Mouse (Mus musculus) layer of hippocampus, adult 6 months (tissue): ENCODE measurements around the gene Sh3bp1. TPM values are rescaled to one million over a fixed set of nuclear protein-coding genes. Genes with fewer than 3 reads are reported as not detected.

Experiments used
- long read RNA-seq, 2 experiments: library from polyadenylated mRNA; unstranded; transcript quantifications; one replicate each; pipeline ENCODE4 v2.0.0; 2019 to 2020
- microRNA-seq: library from miRNA; unstranded; fragments of <30 nt; microRNA quantifications from one replicate; pipeline ENCODE4 v1.2.0, GENCODE M21; 2020
- polyA plus RNA-seq: library from polyadenylated mRNA; unstranded; fragments of <200 nt; fragmentation: Nextera tagmentation; gene quantifications from 2 replicates; pipeline ENCODE4 v1.2.3, GENCODE M21; 2021

Sh3bp1 gene
- polyA plus RNA-seq = 2.8 and 4.3 TPM in 2 replicates
- long read RNA-seq, experiment 1, partial matches to known transcripts = 0 of 1 reads
- long read RNA-seq, experiment 1, other reads (novel, unspliced or antisense) = 1 of 1 reads
- long read RNA-seq, experiment 2, transcript Sh3bp1-201 (18 exons, 2,375 nt) = major isoform, 9 of 11 reads
- long read RNA-seq, experiment 2, partial matches to known transcripts = 1 of 11 reads
- long read RNA-seq, experiment 2, other reads (novel, unspliced or antisense) = 1 of 11 reads

DNA sequence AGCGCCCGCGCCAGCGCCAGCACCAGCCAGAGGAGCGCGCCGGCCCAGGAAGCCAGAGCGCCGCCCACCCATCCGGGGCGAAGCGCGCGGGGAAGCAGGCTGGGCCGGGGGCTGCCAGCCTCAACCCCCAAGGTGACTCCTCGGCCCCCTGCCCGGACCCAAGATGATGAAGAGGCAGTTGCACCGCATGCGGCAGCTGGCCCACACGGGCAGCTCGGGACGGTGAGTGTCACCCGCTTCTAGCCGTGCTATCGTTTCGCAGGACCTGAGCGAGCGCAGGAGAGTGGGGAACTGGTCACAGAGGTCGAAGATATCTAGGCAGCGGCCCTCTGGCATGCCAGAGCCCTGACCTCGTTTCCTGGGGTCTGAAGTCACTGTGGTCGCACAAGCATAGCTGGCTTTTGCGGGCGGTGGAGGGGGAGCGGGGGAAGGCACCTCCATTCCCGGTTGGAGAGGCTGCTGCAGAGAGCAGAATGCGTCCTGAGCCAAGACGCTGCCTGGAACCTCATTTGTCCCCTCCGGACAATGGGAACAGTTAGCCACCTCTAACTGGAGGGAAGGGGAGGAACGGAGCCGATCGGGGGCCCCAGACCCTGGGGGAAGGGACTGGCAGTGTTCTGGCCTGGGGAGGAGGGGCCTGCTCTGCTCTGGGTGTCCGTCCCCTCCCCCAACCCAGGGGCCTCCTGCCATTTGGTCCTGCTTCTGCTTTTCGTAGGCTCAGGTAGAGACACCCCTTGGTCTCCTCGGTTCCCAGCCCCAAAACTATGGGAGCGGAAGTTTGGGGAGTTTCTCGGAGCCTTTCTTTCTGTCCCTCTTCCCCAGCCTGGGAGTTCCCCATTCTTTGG, at the start of gene Sh3bp1:
Gene Sh3bp1 (plus strand): TSS at position 29 of the 845 bp plus-strand sequence.

DNA sequence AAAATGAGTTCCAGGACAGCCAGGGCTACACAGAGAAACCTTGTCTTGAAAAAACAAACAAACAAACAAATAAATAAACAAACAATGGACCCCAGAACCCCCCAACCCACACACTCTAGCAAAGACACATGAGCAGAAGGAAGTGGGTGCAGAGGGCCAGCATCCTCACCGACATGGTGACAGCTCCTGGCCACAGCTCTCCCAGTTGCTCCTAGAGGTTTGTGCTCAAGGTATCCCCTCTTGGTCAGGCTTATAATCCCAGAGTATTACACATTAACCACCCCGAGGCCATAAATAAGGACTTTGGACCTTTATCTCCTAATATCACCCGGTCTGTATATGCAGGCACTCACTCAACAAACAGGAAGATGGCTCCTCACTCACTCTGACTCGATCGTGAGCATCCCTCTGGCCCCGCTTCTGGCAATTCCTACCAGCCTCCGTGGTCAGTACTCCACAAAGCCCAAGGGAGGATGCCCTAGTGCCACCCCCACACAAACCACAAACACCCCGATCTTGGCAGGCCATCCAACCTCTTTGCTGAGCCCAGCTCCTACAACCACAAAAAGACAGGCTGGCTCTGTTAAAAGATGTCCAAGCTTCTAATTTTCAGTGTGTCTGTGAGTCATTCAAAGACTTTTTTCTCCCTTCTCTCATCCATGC, 44.1 kb upstream of the Sh3bp1 start, which contains the start of gene Lgals2:
Gene Lgals2 (minus strand): TSS at position 227 of the 663 bp plus-strand sequence.

DNA sequence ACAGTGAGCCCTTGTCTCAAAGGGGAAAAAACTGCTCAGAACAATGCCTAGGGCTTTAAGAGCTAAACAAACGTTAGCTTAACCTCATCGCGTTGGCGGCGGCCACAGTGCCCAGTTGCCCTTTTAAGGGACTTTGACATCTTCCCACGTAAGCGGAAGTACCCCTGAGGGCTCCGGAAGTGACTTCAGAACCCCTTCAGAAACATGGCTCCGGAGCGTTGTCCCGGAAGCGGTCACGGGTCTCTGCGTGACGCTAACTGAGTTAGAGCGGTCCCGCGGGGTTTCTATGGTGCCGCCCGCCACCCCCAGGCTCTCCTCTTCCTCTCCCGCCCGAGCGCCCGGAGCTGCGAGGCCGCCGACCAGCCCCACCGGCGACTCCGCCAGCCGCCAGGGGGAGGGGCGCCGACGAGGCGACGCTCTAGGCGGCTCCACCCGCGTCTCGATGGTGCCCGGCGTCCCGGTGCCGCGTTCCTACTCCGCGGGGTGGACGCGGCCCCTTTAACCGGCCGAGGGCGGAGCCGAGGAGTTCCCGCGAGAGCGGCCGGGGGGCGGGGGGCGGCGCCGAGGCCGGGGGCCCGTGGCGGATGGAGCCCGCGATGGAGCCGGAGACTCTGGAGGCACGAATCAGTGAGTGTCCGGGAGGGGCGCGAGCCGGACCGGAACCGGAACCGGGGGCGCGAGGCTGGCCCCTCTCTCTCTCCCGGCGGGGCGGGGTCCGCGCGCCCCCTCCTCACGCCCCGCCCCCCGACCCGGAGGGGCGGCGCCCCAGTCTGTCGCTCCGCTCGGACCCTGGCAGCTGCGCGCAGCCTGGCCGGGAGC, 22.4 kb upstream of the Sh3bp1 start, which contains the start of gene Gga1:
Gene Gga1 (plus strand): TSS at position 200 of the 819 bp plus-strand sequence.

DNA sequence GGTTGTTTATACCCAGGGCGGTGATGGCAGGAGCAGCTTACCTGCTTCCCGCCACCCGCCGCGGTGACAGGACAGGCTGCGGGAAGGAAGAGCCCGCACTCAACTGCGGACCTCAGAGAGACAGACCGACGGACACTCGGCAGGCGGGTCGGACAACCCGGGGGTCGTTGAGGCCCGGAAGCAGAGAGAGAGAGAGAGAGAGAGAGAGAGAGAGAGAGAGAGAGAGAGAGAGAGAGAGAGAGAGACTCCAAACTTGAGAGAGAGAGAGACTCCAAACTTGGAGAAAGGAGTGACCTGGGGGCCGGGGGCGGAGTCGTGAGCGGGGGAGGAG, 194 bp upstream of the Sh3bp1 start, which contains the start of gene Gm49510:
Gene Gm49510 (plus strand): TSS at position 259 of the 331 bp plus-strand sequence.

DNA sequence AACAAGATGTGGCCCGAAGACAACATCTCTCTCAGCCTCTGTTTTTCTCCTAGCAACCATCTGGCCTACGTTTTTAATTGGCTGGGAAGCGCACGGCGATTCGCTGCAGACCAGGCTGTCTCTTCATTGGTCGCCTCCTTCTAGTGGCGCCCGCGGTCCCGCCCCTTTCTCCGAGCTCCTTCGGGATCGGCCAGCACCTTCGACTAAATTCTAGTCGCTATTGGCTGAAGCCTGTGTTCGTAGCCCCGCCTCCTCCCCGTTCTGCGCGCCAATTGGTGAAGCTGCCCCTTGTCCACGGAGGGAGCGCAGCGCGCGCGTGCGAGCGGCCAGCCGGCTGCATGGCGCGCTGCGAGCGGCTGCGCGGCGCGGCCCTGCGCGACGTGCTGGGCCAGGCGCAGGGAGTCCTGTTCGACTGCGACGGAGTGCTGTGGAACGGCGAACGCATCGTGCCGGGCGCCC, 14.1 kb downstream of the Sh3bp1 start, which contains the start of gene Pdxp:
Gene Pdxp (plus strand): TSS at position 288 of the 459 bp plus-strand sequence.

DNA sequence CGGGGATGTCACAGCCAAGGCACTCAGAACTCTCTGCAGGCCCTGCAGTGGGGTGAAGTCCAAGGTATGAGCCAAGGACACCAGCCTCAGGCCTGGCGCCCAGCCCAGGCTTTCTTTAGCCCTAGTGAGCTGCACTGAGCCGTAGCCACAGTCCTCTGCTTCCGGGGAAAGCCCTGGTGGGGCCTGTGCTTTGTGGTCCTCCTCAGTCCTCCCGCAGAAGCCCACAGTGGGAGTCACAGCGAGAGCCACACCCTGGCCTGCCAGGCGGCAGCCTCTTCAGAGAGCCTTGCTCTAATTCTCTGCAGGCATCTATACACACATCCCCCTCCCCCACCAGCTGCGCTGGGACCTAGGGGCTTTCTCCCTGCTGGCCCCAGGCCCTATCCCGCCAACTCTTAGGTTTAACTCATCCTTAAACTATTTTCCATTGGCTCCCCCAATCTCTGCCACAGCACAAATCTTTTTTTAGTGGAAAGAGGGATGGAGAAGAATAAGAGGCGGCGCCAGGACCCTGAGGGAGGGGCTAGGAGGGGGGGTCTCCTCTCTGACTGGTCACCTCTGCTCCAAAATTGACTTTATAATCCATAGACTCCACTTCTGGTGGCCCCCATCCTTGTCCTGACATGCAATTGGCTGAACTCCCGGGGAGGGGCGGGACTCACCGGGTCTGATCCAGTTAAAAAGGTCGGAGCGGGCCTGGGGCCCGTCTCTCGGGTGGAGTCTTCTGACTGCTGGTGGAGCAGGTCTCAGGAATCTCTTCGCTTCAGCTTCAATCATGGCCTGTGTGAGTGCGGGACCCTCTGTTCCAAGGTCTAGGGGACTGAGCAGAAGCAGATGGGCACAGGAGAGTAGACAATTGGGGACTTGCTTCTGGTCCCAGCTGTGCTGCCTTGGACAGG, 26.7 kb downstream of the Sh3bp1 start, which contains the start of gene Lgals1:
Gene Lgals1 (plus strand): TSS at position 705 of the 899 bp plus-strand sequence.

DNA sequence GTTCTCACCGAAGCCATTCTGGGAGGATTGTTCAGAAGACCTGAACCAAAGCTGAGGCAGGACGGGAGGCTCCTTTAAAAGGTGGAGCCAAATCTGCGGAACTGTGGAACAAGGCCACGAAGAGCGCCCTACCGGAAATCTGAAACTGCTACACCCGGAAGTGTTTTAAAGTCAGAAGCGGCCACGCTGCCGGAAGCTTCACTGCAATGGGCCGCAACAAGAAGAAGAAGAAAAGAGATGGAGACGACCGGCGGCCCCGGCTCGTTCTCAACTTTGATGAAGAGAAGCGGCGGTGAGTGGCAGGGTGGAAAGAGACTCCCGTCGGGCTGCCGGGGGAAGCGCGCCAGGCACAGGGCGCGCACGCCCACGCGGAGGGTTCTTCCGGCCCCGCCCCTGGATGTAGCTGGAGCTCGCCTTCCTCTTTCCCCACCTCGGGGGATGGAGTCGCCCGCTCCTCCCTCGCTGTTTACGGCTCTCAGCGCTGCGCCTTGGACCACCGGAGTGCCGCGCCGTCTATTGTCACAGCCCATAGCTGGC, 35.3 kb downstream of the Sh3bp1 start, which contains the start of gene Nol12:
Gene Nol12 (plus strand): TSS at position 150 of the 537 bp plus-strand sequence.

DNA sequence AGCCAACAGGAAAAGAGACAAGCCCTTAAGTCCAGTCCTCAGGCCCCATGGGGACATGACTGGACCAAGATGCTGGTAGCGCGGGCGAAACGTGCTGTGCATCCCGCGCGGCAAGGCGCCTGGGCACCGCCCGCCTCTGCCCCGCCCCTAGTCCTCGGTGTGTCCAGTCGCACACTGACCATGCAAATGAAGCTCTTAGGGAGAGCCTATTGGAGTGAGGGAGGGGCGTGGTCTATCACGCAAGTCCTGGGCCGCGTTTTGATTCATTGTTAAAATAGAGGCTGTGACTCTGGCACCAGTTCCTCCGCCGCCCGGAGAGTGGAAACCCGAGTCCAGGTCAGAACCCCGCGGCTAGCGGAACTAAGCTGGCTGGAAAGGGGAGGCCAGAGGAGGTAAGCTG, 48.1 kb downstream of the Sh3bp1 start, which contains the start of gene Triobp:
Gene Triobp (plus strand): TSS at position 68 of the 400 bp plus-strand sequence.

Small RNA genes within 50 kb of the gene (microRNA-seq; reads per million reads assigned to microRNA genes)
- 1.3 reads per million for gene Mir6955

Other genes starting within 250 kb of the Sh3bp1 start
- gene Elfn2, start 181.0 kb upstream of the Sh3bp1 start, polyA plus RNA-seq = 11.8 and 14.8 TPM in 2 replicates
- gene Mfng, start 126.3 kb upstream of the Sh3bp1 start, polyA plus RNA-seq = 2.3 and 2.4 TPM in 2 replicates
- gene Card10, start 96.7 kb upstream of the Sh3bp1 start, polyA plus RNA-seq = 0.82 and 0.97 TPM in 2 replicates
- gene Cdc42ep1, start 57.1 kb upstream of the Sh3bp1 start, polyA plus RNA-seq = 21.1 and 33.4 TPM in 2 replicates
- 0.28 and 0.63 TPM in 2 replicates for gene Lgals2, start 44.2 kb upstream of the Sh3bp1 start, polyA plus RNA-seq
- 6.6 and 7.5 TPM in 2 replicates for gene Gga1, start 22.6 kb upstream of the Sh3bp1 start, polyA plus RNA-seq
- gene Gm49510, start 101 bp upstream of the Sh3bp1 start, polyA plus RNA-seq = 0.13 and 0.19 TPM in 2 replicates
- 117 and 170 TPM in 2 replicates for gene Pdxp, start 14.2 kb downstream of the Sh3bp1 start, polyA plus RNA-seq
- gene Lgals1, start 27.0 kb downstream of the Sh3bp1 start, polyA plus RNA-seq = 98.4 and 125 TPM in 2 replicates
- 43.1 and 48.4 TPM in 2 replicates for gene Nol12, start 35.2 kb downstream of the Sh3bp1 start, polyA plus RNA-seq
- gene Triobp, start 48.0 kb downstream of the Sh3bp1 start, polyA plus RNA-seq = 4.4 and 5.7 TPM in 2 replicates
- 65.5 and 70.9 TPM in 2 replicates for gene H1f0, start 128.7 kb downstream of the Sh3bp1 start, polyA plus RNA-seq
- 0.23 TPM in 2 replicates for gene Galr3, start 142.1 kb downstream of the Sh3bp1 start, polyA plus RNA-seq
- 28.0 and 29.8 TPM in 2 replicates for gene Ankrd54, start 163.1 kb downstream of the Sh3bp1 start, polyA plus RNA-seq
- gene Eif3l, start 175.4 kb downstream of the Sh3bp1 start, polyA plus RNA-seq = 100 and 106 TPM in 2 replicates
- 3.3 and 3.8 TPM in 2 replicates for gene Micall1, start 209.1 kb downstream of the Sh3bp1 start, polyA plus RNA-seq
- gene Polr2f, start 241.2 kb downstream of the Sh3bp1 start, polyA plus RNA-seq = 156 and 172 TPM in 2 replicates
- 18.0 and 24.6 TPM in 2 replicates for gene 1700088E04Rik, start 241.5 kb downstream of the Sh3bp1 start, polyA plus RNA-seq